Comparison of ENCODE assay signal across 26 mouse cellular contexts in genomic region chr5:41790517-41790916, GRCm38 (mm10). TPM values are rescaled to one million over a fixed set of nuclear protein-coding genes. Genes with fewer than 3 reads are reported as not detected.
A peak's percentile ranks its signal among the peaks of the same experiment; 100 is the strongest.
DNase-seq lines count a peak whose midpoint lies in the region; ATAC-seq lines count a peak whose summit lies in the region.
"Had no signal": no experiment of that assay in that cellular context is flagged by ENCODE, and none has a peak within 500 bp of the region (broad histone marks: within the 10 kb centered on the region; RNA-seq: fewer than 3 reads in every experiment).

No protein-coding gene starts in this region.

- H3K9ac ChIP-seq in intestine, embryonic 14.5 days (ENCODE audit: low read length): no peak overlapping the region
- no peak overlapping the region for H3K9ac ChIP-seq in intestine, embryonic 15.5 days
- H3K9ac ChIP-seq: limb, embryonic 15.5 days; liver, embryonic 15.5 days; midbrain, embryonic 12.5 days; neural tube, embryonic 13.5 days; stomach, embryonic 15.5 days had no signal

- H3K27ac ChIP-seq in intestine, embryonic 14.5 days (ENCODE audit: low read depth): no peak overlapping the region
- H3K27ac ChIP-seq in intestine, embryonic 15.5 days: no peak overlapping the region
- H3K27ac ChIP-seq: forebrain, embryonic 10.5 days; gastrocnemius, adult 2 months; limb, embryonic 15.5 days; liver, embryonic 15.5 days; midbrain, embryonic 12.5 days; neural tube, embryonic 13.5 days; stomach, embryonic 15.5 days had no signal

- no peaks in the 10 kb centered on the region for H3K4me1 ChIP-seq in intestine, embryonic 14.5 days (replicated peaks; ENCODE audit: control insufficient read depth, insufficient read depth, low read length)
- H3K4me1 ChIP-seq in intestine, embryonic 15.5 days (replicated peaks): no peaks in the 10 kb centered on the region
- H3K4me1 ChIP-seq: forebrain, embryonic 10.5 days; limb, embryonic 15.5 days; liver, embryonic 15.5 days; midbrain, embryonic 12.5 days; neural tube, embryonic 13.5 days; stomach, embryonic 15.5 days had no signal

- intact Hi-C loops in left cerebral cortex, postnatal 25 days (cut with DNase I): no loop called here
- intact Hi-C loops in gastrocnemius, postnatal 36 days (cut with DNase I): no loop called here

- 93% methylated on average over 2 of the region's 2 CpGs for WGBS in intestine, embryonic 14.5 days
- 74% methylated on average over 2 of the region's 2 CpGs for WGBS in intestine, embryonic 15.5 days

- no peaks in the 10 kb centered on the region for H3K9me3 ChIP-seq in intestine, embryonic 14.5 days (ENCODE audit: control insufficient read depth, low read length)
- no peaks in the 10 kb centered on the region for H3K9me3 ChIP-seq in intestine, embryonic 15.5 days
- H3K9me3 ChIP-seq: forebrain, embryonic 10.5 days; G1E; limb, embryonic 15.5 days; liver, embryonic 15.5 days; midbrain, embryonic 12.5 days; neural tube, embryonic 13.5 days; stomach, embryonic 15.5 days had no signal

- H3K27me3 ChIP-seq in intestine, embryonic 14.5 days (replicated peaks; ENCODE audit: control insufficient read depth, insufficient read depth, low read length): no peaks in the 10 kb centered on the region
- H3K27me3 ChIP-seq in intestine, embryonic 15.5 days (replicated peaks): no peaks in the 10 kb centered on the region
- H3K27me3 ChIP-seq: limb, embryonic 15.5 days; liver, embryonic 15.5 days; midbrain, embryonic 12.5 days; neural tube, embryonic 13.5 days; stomach, embryonic 15.5 days had no signal

- no peak for ATAC-seq in intestine, embryonic 14.5 days (replicated peaks; ENCODE audit: low FRiP score, low TSS enrichment, low read depth)
- no peak for ATAC-seq in intestine, embryonic 15.5 days
- ATAC-seq: hindbrain, embryonic 16.5 days; lung, postnatal 0 days had no signal

- no peak overlapping the region for H3K4me2 ChIP-seq in intestine, embryonic 14.5 days (ENCODE audit: low read length)
- H3K4me2 ChIP-seq in intestine, embryonic 15.5 days (replicated peaks): no peak overlapping the region
- H3K4me2 ChIP-seq: limb, embryonic 15.5 days; liver, embryonic 15.5 days; midbrain, embryonic 12.5 days; neural tube, embryonic 13.5 days; stomach, embryonic 15.5 days had no signal

- DNase-seq in intestine, embryonic 14.5 days (ENCODE audit: low spot score): peak; percentile 44
- DNase-seq in adrenal gland, adult 18-20 months (ENCODE audit: low spot score in 2 of 2): peak; percentile 28 to 60
- DNase-seq in kidney, adult 8-10 months: peak; percentile 3 to 20
- DNase-seq in kidney, postnatal 25 days: peak; percentile 41 to 69
- no peak for DNase-seq in left cerebral cortex, postnatal 25 days (ENCODE audit: low spot score in 2 of 2)
- DNase-seq in layer of hippocampus, adult 18-20 months (ENCODE audit: low spot score in 2 of 2): no peak
- no peak for DNase-seq in gastrocnemius, postnatal 36 days
- DNase-seq: cerebellum, adult 2 months; cerebellum, postnatal 36 days; gastrocnemius, adult 2 months; heart, postnatal 36 days; thymus, adult 18-20 months had no signal

- H3K4me3 ChIP-seq in intestine, embryonic 14.5 days (ENCODE audit: low read depth, low read length): no peak overlapping the region
- no peak overlapping the region for H3K4me3 ChIP-seq in intestine, embryonic 15.5 days (replicated peaks)
- H3K4me3 ChIP-seq: forebrain, embryonic 10.5 days; gastrocnemius, adult 2 months; limb, embryonic 15.5 days; liver, embryonic 15.5 days; midbrain, embryonic 12.5 days; neural tube, embryonic 13.5 days; stomach, embryonic 15.5 days had no signal

- peaks cover 86% of the 10 kb centered on the region for H3K36me3 ChIP-seq in intestine, embryonic 14.5 days (ENCODE audit: control insufficient read depth, insufficient read depth, low read length)
- peaks cover 18% of the 10 kb centered on the region for H3K36me3 ChIP-seq in intestine, embryonic 15.5 days

RNA-seq across cellular contexts. Expression of gene Nkx3-2, which starts 26.2 kb away (rescaled TPM):
- polyA plus RNA-seq in intestine, embryonic 14.5 days (2014; fragmentation: Nextera tagmentation; extraction: Ambion mirVana): 2.8 and 3.2 TPM in 2 replicates
- polyA plus RNA-seq in intestine, embryonic 15.5 days (2015; fragmentation: Nextera tagmentation; extraction: Ambion mirVana): 2.6 and 2.9 TPM in 2 replicates
- total RNA-seq in adrenal gland, adult 18-20 months (2021): under 1 TPM in 1 of 2 experiments, not detected in 1; 0.17 TPM
- not detected for total RNA-seq in left cerebral cortex, postnatal 25 days (2021)
- total RNA-seq in layer of hippocampus, adult 18-20 months (2021): not detected
- total RNA-seq in gastrocnemius, postnatal 36 days (2021): not detected
- total RNA-seq: G1E; gastrocnemius, adult 2 months; granulocyte monocyte progenitor cell, adult 5-6 weeks; heart, postnatal 36 days; layer of hippocampus, postnatal 25 days; left cerebral cortex, postnatal 36 days had no signal
- polyA plus RNA-seq: cerebellum, adult 2 months; forebrain, embryonic 10.5 days; G1E; heart, embryonic 14.5 days; hindbrain, embryonic 16.5 days; liver, embryonic 15.5 days; lung, postnatal 0 days had no signal

RNA-seq across cellular contexts. Expression of gene Bod1l, which starts 53.6 kb away (rescaled TPM):
- 20.8 and 22.6 TPM in 2 replicates for polyA plus RNA-seq in intestine, embryonic 14.5 days (2014; fragmentation: Nextera tagmentation; extraction: Ambion mirVana)
- 19.1 and 20.2 TPM in 2 replicates for polyA plus RNA-seq in intestine, embryonic 15.5 days (2015; fragmentation: Nextera tagmentation; extraction: Ambion mirVana)
- total RNA-seq in adrenal gland, adult 18-20 months (2021): 10 to 100 TPM; 21.8 to 30.2 TPM
- total RNA-seq in left cerebral cortex, postnatal 25 days (2021): 10 to 100 TPM; 37.5 to 40.0 TPM
- total RNA-seq in layer of hippocampus, adult 18-20 months (2021): 10 to 100 TPM; 38.5 to 38.9 TPM
- 10 to 100 TPM; 12.0 to 15.6 TPM for total RNA-seq in gastrocnemius, postnatal 36 days (2021)

Comparison
In these comparisons a context has a peak if more than half of its experiments do, and no peak if none do; other contexts are left out.
1. DNase-seq: peak in intestine, embryonic 14.5 days (single experiment), adrenal gland, adult 18-20 months (2 of 2), kidney, adult 8-10 months (2 of 2) and kidney, postnatal 25 days (2 of 2); none in left cerebral cortex, postnatal 25 days (0 of 2), layer of hippocampus, adult 18-20 months (0 of 2) and gastrocnemius, postnatal 36 days (0 of 2).